Mouse (Mus musculus): Measurements from ENCODE around the gene Siva1.

DNA sequence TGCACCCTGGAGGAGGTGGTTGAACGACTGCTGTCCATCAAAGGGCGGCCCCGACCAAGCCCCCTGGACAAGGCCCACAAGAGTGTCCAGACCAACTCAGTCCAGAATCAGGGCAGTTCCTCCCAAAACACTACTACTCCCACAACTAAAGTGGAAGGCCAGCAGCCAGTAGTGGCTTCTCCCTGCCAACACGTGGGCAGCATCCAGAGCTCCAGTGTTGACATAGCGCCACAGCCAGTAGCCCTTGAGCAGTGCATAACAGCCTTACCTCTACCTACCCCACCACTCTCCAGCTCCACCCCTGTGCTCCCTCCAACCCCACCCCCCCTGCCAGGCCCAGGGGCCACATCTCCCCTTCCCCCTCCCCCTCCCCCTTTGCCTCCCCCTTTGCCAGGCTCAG is 40.5 kb upstream of the Siva1 start:
- TF ChIP-seq POLR2A (IDR thresholded peaks at IDR 0.05; ENCODE audit: borderline replicate concordance, extremely low read depth, low read depth, low read length) (no peak), CTCF (IDR thresholded peaks at IDR 0.05; ENCODE audit: insufficient read depth, low read length) (no peak)
